Mouse (Mus musculus) forebrain, embryonic 13.5 days (tissue): ENCODE measurements at regions not wholly inside any gene's neighbourhood (a gene's known extent, or its start where the extent isn't known, plus 50 kb on each side); places are given as distances from the start of the nearest gene placed in this dataset.

Experiments used
- ATAC-seq: fragments of 200-750 bp; cut with Nextera tagmentation; 2 replicates; pipeline ENCODE4 v1.8.0; 2017
- H3K27ac ChIP-seq: fragments of 300-500 bp; sonication (generic); 2 replicates; pipeline ENCODE4 v1.5.1; 2015; ENCODE audit warnings: inconsistent platforms, mild to moderate bottlenecking, moderate library complexity
- H3K27me3 ChIP-seq: fragments of 300-500 bp; sonication (generic); 2 replicates; pipeline ENCODE4 v1.6.1; 2015; ENCODE audit warnings: mild to moderate bottlenecking, inconsistent platforms
- H3K36me3 ChIP-seq: fragments of 300-500 bp; sonication (generic); 2 replicates; pipeline ENCODE4 v1.6.1; 2015; ENCODE audit warnings: mild to moderate bottlenecking, inconsistent platforms; ENCODE audit not compliant: poor library complexity, severe bottlenecking
- H3K4me1 ChIP-seq: fragments of 300-500 bp; sonication (generic); 2 replicates; pipeline ENCODE4 v1.6.1; 2015; ENCODE audit warnings: inconsistent platforms
- H3K4me2 ChIP-seq: fragments of 300-500 bp; sonication (generic); 2 replicates; pipeline ENCODE4 v1.6.1; 2015; ENCODE audit warnings: inconsistent platforms, mild to moderate bottlenecking, moderate library complexity
- H3K4me3 ChIP-seq: fragments of 300-500 bp; sonication (generic); 2 replicates; pipeline ENCODE4 v1.5.1; 2015; ENCODE audit warnings: mild to moderate bottlenecking, inconsistent platforms
- H3K9ac ChIP-seq: fragments of 300-500 bp; sonication (generic); 2 replicates; pipeline ENCODE4 v1.6.1; 2015; ENCODE audit warnings: mild to moderate bottlenecking, inconsistent platforms
- H3K9me3 ChIP-seq: fragments of 300-500 bp; sonication (generic); replicated peaks from 2 replicates; pipeline ENCODE4 v1.6.1; 2016; ENCODE audit warnings: inconsistent platforms
- WGBS: fragments of 180-500 bp; shearing (Covaris S2); methylation state at CpG from one replicate; pipeline ENCODE4 v1.1.7; 2015; 5-methylcytosine and 5-hydroxymethylcytosine counted together

GRCm38 (mm10) chr2:168335739-168336385 is 54.3 kb upstream of the Kcng1 start:
- no peak overlapping the region for H3K9ac ChIP-seq
- H3K4me2 ChIP-seq, result no peak overlapping the region
- H3K9me3 ChIP-seq, result no peaks in the 10 kb centered on the region
- no peak for ATAC-seq
- H3K36me3 ChIP-seq, result no peaks in the 10 kb centered on the region
- peaks cover 37% of the 10 kb centered on the region for H3K4me1 ChIP-seq
- H3K27ac ChIP-seq, result no peak overlapping the region
- no peak overlapping the region for H3K4me3 ChIP-seq
- H3K27me3 ChIP-seq, result peaks cover 32% of the 10 kb centered on the region
- WGBS, result 88% methylated on average over 11 of the region's 11 CpGs

- no peak for ATAC-seq
- H3K9me3 ChIP-seq, result no peaks in the 10 kb centered on the region
Observed at GRCm38 (mm10) chr2:168334241-168334588, 52.7 kb upstream of the Kcng1 start.

GRCm38 (mm10) chr2:168333552-168334240 is 52.2 kb upstream of the Kcng1 start:
- H3K4me2 ChIP-seq, result no peak overlapping the region
- H3K4me1 ChIP-seq, result peaks cover 20% of the 10 kb centered on the region
- 57% methylated on average over 20 of the region's 20 CpGs for WGBS
- H3K36me3 ChIP-seq, result no peaks in the 10 kb centered on the region
- ATAC-seq, result peak; percentile 41; the same call in 1 of the 2 replicates
- no peak overlapping the region for H3K4me3 ChIP-seq
- no peak overlapping the region for H3K9ac ChIP-seq
- peaks cover 14% of the 10 kb centered on the region for H3K27me3 ChIP-seq
- peak overlapping the region; percentile 52 for H3K27ac ChIP-seq
- H3K9me3 ChIP-seq, result no peaks in the 10 kb centered on the region

More at GRCm38 (mm10) chr2:168334241-168334588, 52.7 kb upstream of the Kcng1 start:
- Histone ChIP-seq H3K36me3 (no peaks in the 10 kb centered on the region), H3K27ac (no peak overlapping the region), H3K4me1 (peaks cover 25% of the 10 kb centered on the region), H3K4me2 (no peak overlapping the region), H3K9ac (no peak overlapping the region), H3K4me3 (no peak overlapping the region), H3K27me3 (peaks cover 17% of the 10 kb centered on the region)
- WGBS, result 34% methylated on average over 9 of the region's 9 CpGs

GRCm38 (mm10) chr2:168332972-168333371 is 51.4 kb upstream of the Kcng1 start:
- no peak overlapping the region for H3K27ac ChIP-seq
- peaks cover 14% of the 10 kb centered on the region for H3K27me3 ChIP-seq
- no peak overlapping the region for H3K4me2 ChIP-seq

More at GRCm38 (mm10) chr2:168332972-168333371, 51.4 kb upstream of the Kcng1 start:
- ATAC-seq, result no peak
- Histone ChIP-seq H3K9me3 (no peaks in the 10 kb centered on the region), H3K4me1 (peaks cover 15% of the 10 kb centered on the region), H3K9ac (no peak overlapping the region), H3K4me3 (no peak overlapping the region), H3K36me3 (no peaks in the 10 kb centered on the region)
- WGBS, result 88% methylated on average over 6 of the region's 6 CpGs
